Mouse (Mus musculus) midbrain, embryonic 10.5 days (tissue): ENCODE data around the gene Btf3. TPM values are rescaled to one million over a fixed set of nuclear protein-coding genes. Genes with fewer than 3 reads are reported as not detected.
A peak's percentile ranks its signal among the peaks of the same experiment; 100 is the strongest.

Source experiments
- DNase-seq: peaks from one replicate; pipeline ENCODE4 v3.0.0-alpha.2; 2017; ENCODE audit warnings: low spot score
- H3K27ac ChIP-seq: fragments of 300-500 bp; sonication (generic); replicated peaks from 2 replicates; pipeline ENCODE4 v1.5.1; 2016; ENCODE audit warnings: mild to moderate bottlenecking
- H3K27me3 ChIP-seq: fragments of 300-500 bp; sonication (generic); 2 replicates; pipeline ENCODE4 v1.6.1; 2016; ENCODE audit warnings: low read depth, mild to moderate bottlenecking; ENCODE audit not compliant: poor library complexity, severe bottlenecking
- H3K36me3 ChIP-seq: fragments of 300-500 bp; sonication (generic); 2 replicates; pipeline ENCODE4 v1.6.1; 2016; ENCODE audit warnings: mild to moderate bottlenecking, moderate library complexity
- H3K4me1 ChIP-seq: fragments of 300-500 bp; sonication (generic); 2 replicates; pipeline ENCODE4 v1.6.1; 2016
- H3K4me3 ChIP-seq: fragments of 300-500 bp; sonication (generic); 2 replicates; pipeline ENCODE4 v1.5.1; 2016; ENCODE audit warnings: mild to moderate bottlenecking, moderate library complexity
- H3K9me3 ChIP-seq: fragments of 300-500 bp; sonication (generic); replicated peaks from 2 replicates; pipeline ENCODE4 v1.6.1; 2016; ENCODE audit warnings: mild to moderate bottlenecking
- WGBS: fragments of 180-500 bp; shearing (Covaris S2); methylation state at CpG from one replicate; pipeline ENCODE4 v1.1.7; 2016; 5-methylcytosine and 5-hydroxymethylcytosine counted together
- polyA plus RNA-seq: library from polyadenylated mRNA; unstranded; fragments of >200 nt; fragmentation: Nextera tagmentation; extraction: Ambion mirVana; gene quantifications from 2 replicates; pipeline ENCODE4 v1.2.1, GENCODE M21; 2016

The Btf3 gene
- polyA plus RNA-seq, 1 experiment from 2014 or later: 750 TPM

DNA sequence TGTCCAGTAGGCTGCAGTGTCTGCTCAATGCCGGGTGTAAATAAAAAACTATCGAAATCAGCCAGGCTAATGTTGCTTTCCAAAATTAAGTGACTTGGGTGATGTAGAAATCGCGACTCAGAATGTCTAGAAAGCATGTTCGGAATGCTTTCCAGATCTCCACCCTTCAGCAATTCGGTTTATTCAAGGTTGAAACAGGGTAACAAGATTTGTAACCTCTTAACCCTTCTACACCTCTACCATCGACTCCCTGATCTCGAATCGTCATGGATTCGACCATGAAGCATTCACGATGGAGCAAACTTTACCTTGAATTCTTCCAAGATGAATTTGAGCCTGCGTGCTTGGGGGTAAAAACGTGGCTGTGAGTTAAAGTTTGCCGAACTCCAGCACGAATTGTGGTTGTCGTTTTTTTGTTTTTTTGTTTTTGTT lies 456 bp upstream of the Btf3 start:
- Histone ChIP-seq H3K9me3 (no peaks in the 10 kb centered on the region), H3K4me1 (peaks cover 27% of the 10 kb centered on the region), H3K27ac (peak overlapping the region; percentile 98), H3K4me3 (peak overlapping the region; percentile 100), H3K36me3 (peaks cover 30% of the 10 kb centered on the region), H3K27me3 (no peaks in the 10 kb centered on the region)
- no peak for DNase-seq
- 3% methylated on average over 16 of the region's 16 CpGs for WGBS

DNA sequence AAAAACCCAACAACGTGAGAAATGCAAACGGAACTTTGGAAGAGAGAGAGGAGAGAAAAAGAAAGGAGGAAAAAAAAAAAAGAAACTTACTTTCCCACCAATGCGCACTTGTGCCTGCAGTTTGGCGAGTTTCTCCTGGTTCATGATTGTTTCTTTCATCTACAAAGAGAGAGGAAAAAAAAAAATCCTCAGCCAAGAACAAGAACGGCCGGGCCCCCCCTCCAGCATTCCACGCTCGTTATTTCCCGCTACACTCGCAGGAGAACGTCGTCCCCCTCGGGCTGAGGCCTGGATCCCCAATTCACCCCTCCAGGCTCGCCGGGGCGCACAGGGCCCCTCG lies 696 bp downstream of the Btf3 start:
- Histone ChIP-seq H3K9me3 (no peaks in the 10 kb centered on the region), H3K27me3 (no peaks in the 10 kb centered on the region), H3K4me3 (peak overlapping the region; percentile 100), H3K27ac (peak overlapping the region; percentile 98), H3K36me3 (peaks cover 40% of the 10 kb centered on the region), H3K4me1 (peaks cover 27% of the 10 kb centered on the region)
- no peak for DNase-seq
- 1% methylated on average over 17 of the region's 17 CpGs for WGBS

DNA sequence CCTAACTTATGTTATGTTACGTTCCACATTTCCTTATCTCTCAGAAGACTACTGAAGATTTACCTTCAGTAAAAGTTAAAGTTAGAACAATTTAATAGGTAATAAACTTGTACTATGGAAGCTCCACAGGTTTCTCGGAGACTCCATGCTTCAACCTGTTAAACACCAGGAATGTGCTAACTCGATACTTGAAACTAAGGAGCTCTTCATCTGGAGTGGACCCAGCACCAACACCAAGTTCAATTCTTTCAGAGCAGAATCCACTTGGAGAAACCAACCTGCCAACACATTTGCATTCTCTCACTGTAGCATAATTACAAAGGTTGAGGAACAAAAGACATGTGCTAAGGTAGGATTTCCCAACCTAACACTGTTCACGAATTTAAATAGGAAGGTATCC lies 1.7 kb downstream of the Btf3 start:
- H3K27ac ChIP-seq: no peak overlapping the region
- WGBS: 84% methylated on average over 4 of the region's 4 CpGs
- no peaks in the 10 kb centered on the region for H3K27me3 ChIP-seq
- peak overlapping the region; percentile 100 for H3K4me3 ChIP-seq
- no peaks in the 10 kb centered on the region for H3K9me3 ChIP-seq
- H3K36me3 ChIP-seq: peaks cover 50% of the 10 kb centered on the region
- DNase-seq: no peak
- H3K4me1 ChIP-seq: peaks cover 27% of the 10 kb centered on the region

DNA sequence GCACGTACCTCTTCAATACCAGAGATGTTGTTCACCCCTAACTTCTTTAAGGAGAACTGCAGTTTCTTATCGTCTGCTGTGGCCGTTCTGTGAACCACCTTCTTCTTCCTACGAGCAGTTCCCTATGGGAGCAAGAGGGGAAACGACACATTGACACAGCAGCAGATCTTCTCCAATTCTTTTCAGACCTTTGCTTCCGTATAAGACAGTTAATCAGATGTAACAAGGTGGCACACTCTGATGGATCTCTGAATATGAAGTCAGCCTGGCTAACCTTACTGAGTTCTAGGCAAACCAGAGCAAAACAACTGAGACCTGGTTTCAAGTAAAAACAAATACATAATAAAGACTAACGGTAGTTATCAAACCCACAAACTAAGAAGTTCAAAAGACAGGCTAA lies 3.2 kb downstream of the Btf3 start:
- H3K4me1 ChIP-seq: peaks cover 27% of the 10 kb centered on the region
- no peaks in the 10 kb centered on the region for H3K9me3 ChIP-seq
- WGBS: 86% methylated on average over 7 of the region's 7 CpGs
- no peak overlapping the region for H3K4me3 ChIP-seq
- peaks cover 63% of the 10 kb centered on the region for H3K36me3 ChIP-seq
- no peaks in the 10 kb centered on the region for H3K27me3 ChIP-seq
- no peak overlapping the region for H3K27ac ChIP-seq
- no peak for DNase-seq

DNA sequence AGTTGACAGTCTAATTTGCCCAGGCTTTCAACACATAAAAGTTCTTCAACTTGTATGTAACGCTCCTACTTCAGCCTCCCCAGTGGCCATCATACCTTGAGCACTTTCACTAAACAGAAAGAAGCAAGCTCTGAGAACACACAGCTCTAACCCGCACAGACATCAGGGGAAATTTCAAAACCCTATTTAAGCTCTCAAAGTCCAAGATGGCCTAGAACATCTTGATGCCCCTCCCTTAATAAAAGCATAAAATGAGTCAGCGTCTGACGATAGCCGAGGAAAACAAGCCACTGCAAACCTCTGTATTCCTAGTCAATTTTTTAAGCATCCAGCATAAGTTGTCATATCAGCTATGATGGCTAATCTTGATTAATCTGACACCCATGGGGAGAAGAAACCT lies 5.2 kb downstream of the Btf3 start:
- DNase-seq: no peak
- Histone ChIP-seq H3K27ac (no peak overlapping the region), H3K4me3 (no peak overlapping the region), H3K9me3 (no peaks in the 10 kb centered on the region), H3K4me1 (peaks cover 21% of the 10 kb centered on the region), H3K27me3 (no peaks in the 10 kb centered on the region), H3K36me3 (peaks cover 77% of the 10 kb centered on the region)
- 94% methylated on average over 5 of the region's 5 CpGs for WGBS

DNA sequence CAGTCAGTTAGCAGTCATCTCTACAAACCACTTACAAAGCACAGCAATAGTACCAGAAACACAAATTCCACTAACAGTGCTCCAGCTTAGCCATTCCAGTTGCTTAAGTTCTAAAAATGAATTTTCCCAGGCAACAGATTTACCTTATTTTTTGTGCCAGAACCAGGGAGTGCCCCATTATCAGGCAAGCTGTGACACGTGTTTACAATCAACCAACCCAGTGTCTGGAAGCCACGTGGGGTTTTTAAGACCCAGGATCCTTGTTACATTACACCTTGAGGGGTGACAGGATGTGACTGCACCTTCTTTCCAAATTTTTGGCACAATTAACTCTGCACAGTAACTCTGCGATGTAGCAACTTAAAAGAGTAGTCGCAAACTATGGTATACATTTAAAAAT lies 8.1 kb downstream of the Btf3 start:
- H3K36me3 ChIP-seq: peaks cover 68% of the 10 kb centered on the region
- 90% methylated on average over 4 of the region's 4 CpGs for WGBS
- no peaks in the 10 kb centered on the region for H3K9me3 ChIP-seq
- H3K27me3 ChIP-seq: no peaks in the 10 kb centered on the region
- no peak overlapping the region for H3K27ac ChIP-seq
- H3K4me1 ChIP-seq: no peaks in the 10 kb centered on the region
- no peak for DNase-seq
- H3K4me3 ChIP-seq: no peak overlapping the region

DNA sequence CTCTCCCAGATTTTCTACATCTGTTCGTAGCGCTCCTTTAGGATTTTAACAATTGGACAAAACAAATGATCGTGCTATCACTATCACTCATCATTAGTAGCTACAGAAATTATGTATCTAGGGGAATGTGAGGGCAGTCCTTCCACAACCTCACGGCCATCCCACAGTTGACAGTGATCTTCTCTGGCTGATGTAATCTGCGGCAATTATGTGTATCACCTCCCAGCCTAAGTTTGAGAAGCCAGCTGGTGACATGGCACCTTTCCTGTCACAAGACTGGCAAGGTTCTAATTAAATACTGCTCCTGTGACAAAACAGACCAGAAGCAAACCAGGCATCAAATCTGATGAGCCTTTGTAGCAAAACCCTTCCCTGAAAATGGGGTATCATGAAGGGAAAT lies 8.8 kb downstream of the Btf3 start:
- 87% methylated on average over 5 of the region's 5 CpGs for WGBS
- no peaks in the 10 kb centered on the region for H3K9me3 ChIP-seq
- no peak for DNase-seq

DNA sequence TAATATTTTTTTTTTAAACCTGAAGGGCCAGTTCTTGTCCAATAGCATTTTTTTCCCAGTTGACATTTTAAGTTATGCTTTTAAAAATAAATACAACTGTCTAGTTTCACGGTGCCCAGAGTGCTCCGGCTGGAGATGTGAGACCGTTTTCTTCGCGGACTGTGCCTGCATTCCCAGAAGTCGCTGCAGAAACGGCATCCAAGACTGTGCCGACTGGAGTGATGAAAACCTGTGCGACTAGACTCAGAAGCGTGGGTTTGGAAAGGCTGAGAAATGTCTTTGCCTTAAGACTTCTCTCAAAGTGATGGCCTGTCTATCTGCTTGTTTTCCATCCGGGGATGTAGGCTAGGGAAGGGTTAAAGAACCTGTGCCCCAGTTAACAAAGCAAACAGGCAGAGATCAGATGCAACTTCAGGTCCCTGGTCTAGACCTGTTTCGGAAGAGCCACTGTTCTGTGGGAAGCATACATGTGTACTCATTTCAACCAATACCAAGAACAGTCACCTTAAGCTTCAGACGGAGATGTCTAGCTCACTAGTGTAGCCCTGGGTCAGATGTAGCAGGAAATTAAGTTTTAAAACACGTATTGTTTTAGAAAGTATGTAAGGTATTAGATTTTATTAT lies 9.8 kb downstream of the Btf3 start:
- Histone ChIP-seq H3K4me3 (no peak overlapping the region), H3K27ac (no peak overlapping the region), H3K4me1 (no peaks in the 10 kb centered on the region), H3K9me3 (no peaks in the 10 kb centered on the region), H3K36me3 (peaks cover 50% of the 10 kb centered on the region), H3K27me3 (no peaks in the 10 kb centered on the region)
- DNase-seq: no peak
- 65% methylated on average over 14 of the region's 14 CpGs for WGBS

More for the DNA sequence above, 8.8 kb downstream of the Btf3 start:
- no peak overlapping the region for H3K4me3 ChIP-seq
- peaks cover 60% of the 10 kb centered on the region for H3K36me3 ChIP-seq
- H3K27ac ChIP-seq: no peak overlapping the region
- H3K27me3 ChIP-seq: no peaks in the 10 kb centered on the region
- H3K4me1 ChIP-seq: no peaks in the 10 kb centered on the region

DNA sequence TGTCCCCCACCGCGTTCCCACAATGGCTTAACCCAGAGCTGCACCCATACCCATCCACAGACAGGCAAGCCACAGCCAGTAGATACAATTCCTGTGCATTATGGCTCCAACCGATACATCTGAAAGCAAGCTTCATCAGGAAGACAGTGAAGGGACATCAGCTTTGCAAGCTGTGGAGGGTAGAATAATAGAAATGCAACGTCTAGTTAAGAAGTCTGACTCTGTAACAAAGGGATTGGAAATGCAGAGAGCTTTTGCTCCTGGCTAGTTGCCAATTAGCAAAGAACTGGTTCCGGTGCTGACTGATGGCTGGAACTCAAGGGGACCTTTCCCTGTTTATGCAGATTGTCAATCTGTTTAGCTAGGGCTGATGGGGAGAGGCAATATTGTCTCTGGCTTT lies 10.4 kb downstream of the Btf3 start:
- DNase-seq: no peak
- WGBS: 55% methylated on average over 5 of the region's 5 CpGs
- Histone ChIP-seq H3K27me3 (no peaks in the 10 kb centered on the region), H3K4me1 (no peaks in the 10 kb centered on the region), H3K9me3 (no peaks in the 10 kb centered on the region), H3K4me3 (no peak overlapping the region), H3K27ac (no peak overlapping the region), H3K36me3 (peaks cover 44% of the 10 kb centered on the region)

DNA sequence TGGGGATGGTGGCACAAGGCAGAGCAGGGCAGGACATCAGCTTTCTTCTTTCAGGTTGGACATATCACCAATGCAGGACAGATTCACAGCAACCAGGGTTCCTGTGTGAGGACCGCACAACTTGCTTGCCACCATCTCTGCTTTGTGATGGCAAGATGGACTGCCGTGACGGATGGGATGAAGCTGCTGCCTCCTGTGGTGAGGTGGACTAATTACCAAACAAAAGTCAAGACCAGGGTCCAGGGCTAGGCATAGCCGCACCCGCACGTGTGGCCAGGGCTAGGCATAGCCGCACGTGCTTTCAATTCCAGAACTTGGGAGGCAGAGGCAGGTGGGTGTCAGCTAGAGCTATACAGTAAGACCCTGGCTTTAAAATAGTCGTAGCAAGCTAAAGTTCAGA lies 11.5 kb downstream of the Btf3 start:
- H3K27ac ChIP-seq: no peak overlapping the region
- H3K4me1 ChIP-seq: no peaks in the 10 kb centered on the region
- H3K36me3 ChIP-seq: peaks cover 33% of the 10 kb centered on the region
- no peaks in the 10 kb centered on the region for H3K9me3 ChIP-seq
- no peak for DNase-seq
- WGBS: 91% methylated on average over 9 of the region's 9 CpGs
- no peak overlapping the region for H3K4me3 ChIP-seq
- H3K27me3 ChIP-seq: no peaks in the 10 kb centered on the region

DNA sequence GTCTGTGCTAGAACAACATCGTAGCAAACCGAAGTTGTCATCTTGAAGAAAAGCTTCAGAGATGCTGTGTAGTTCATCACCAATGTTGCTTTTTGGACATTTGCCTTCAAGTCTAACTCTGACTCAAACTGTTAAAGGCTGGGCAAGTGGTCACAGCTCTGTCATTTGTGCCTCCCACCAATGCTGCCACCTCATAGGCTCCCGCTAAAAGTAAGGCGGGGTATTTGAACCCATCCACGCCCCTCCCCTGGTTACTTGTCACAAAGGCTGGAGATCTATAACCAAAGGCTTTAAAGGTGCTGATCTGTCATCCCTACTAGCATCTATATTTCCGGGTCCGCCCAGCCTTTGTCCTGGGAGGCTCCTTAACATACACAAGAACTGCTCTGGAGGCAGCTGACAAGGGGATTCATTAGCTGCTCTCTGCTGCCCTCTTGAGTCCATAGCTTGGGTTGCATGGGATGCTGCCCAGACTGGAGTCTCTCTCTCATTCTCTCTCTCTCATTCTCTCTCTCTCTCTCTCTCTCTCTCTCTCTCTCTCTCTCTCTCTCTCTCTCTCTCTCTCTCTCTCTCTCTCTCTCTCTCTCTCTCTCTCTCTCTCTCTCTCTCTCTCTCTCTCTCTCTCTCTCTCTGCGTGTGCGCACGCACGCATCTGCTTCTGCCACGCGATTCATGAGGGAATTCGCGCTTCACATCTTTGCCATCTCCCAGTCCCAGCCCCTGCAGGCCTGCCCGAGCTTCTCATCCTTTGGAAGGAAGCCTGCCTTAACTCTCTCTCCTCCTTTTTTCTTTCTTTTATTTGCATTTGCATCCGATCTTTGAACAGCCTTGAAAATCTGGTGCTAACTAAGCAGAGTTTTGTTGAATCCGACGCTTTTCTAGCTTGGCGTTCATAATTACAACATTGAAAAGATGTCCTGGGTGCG lies 17.7 kb downstream of the Btf3 start:
- H3K27ac ChIP-seq: peak overlapping the region; percentile 72
- peak; percentile 85 for DNase-seq
- peak overlapping the region; percentile 22; the same call in 1 of the 2 replicates for H3K4me3 ChIP-seq
- H3K27me3 ChIP-seq: no peaks in the 10 kb centered on the region
- no peaks in the 10 kb centered on the region for H3K9me3 ChIP-seq
- H3K4me1 ChIP-seq: peaks cover 4% of the 10 kb centered on the region; the same call in 1 of the 2 replicates
- WGBS: 60% methylated on average over 21 of the region's 21 CpGs
- no peaks in the 10 kb centered on the region for H3K36me3 ChIP-seq

DNA sequence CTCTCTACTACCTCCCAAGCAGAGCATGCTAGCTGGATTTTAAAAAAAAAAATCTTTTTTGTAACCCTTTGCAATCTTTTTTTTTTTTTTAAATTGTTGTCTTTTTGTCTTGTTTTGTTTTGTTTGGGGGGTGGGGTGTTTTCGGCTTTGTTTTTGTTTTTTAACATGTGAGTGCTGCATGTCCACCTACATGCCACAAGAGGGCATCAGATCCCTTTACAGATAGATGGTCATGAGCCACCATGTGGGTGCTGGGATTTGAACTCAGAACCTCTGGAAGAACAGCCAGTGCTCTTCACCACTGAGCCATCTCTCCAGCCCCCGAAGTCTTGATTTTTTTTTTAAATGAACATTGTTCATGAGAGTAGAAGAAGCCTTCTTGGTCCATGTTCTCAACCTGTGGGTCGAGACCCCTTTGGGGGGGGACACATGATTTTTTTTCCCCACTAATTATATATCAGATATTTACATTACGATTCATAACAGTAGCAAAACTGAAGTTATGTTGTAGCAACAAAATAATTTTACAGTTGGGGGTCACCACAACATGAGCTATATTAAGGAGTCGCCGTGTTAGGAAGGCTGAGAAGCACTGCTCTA lies 18.8 kb downstream of the Btf3 start:
- WGBS: 92% methylated on average over 6 of the region's 6 CpGs
- H3K4me1 ChIP-seq: peaks cover 4% of the 10 kb centered on the region; the same call in 1 of the 2 replicates
- H3K4me3 ChIP-seq: no peak overlapping the region
- H3K27me3 ChIP-seq: no peaks in the 10 kb centered on the region
- H3K27ac ChIP-seq: no peak overlapping the region
- H3K36me3 ChIP-seq: no peaks in the 10 kb centered on the region
- H3K9me3 ChIP-seq: no peaks in the 10 kb centered on the region
- no peak for DNase-seq

DNA sequence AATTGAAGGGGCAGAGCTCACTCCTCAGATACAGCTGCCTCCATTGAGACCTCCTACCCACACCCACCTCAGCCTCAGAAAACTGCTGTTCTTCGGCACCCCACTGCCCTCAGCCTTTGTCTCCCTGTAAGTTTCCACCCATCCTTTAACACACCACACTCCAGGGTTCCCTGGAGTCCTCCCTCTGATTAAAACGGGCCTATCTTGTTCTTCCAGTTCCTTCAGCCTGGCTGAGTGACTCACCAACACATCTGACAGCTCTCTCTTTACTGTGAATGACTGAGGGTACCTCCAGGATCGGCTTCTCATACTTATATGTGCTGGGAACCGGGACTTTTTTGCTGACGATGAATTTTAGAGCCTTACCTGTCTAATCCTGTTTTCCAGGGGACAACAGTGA lies 20.7 kb downstream of the Btf3 start:
- H3K27me3 ChIP-seq: no peaks in the 10 kb centered on the region
- no peak overlapping the region for H3K4me3 ChIP-seq
- DNase-seq: no peak
- H3K9me3 ChIP-seq: no peaks in the 10 kb centered on the region
- no peaks in the 10 kb centered on the region for H3K36me3 ChIP-seq
- WGBS: 58% methylated on average over 5 of the region's 5 CpGs
- H3K4me1 ChIP-seq: peaks cover 4% of the 10 kb centered on the region; the same call in 1 of the 2 replicates
- no peak overlapping the region for H3K27ac ChIP-seq
